Mouse (Mus musculus): ENCODE data around the gene Ptpn18. TPM values are rescaled to one million over a fixed set of nuclear protein-coding genes. Genes with fewer than 3 reads are reported as not detected.

Ptpn18 gene
- polyA plus RNA-seq, 1 experiment from 2014 or later, result 4.9 TPM

- Histone ChIP-seq H3K27me3 (replicated peaks; ENCODE audit: control insufficient read depth, insufficient read depth, low read length) (peaks cover 25% of the 10 kb centered on the region), H3K27ac (ENCODE audit: low read depth, low read length) (no peak overlapping the region), H3K4me2 (ENCODE audit: low read length) (no peak overlapping the region), H3K4me1 (ENCODE audit: control insufficient read depth, insufficient read depth, low read depth, low read length) (peaks cover 7% of the 10 kb centered on the region), H3K36me3 (ENCODE audit: control insufficient read depth, insufficient read depth, low read length) (no peaks in the 10 kb centered on the region), H3K4me3 (ENCODE audit: low read length) (no peak overlapping the region), H3K9me3 (ENCODE audit: control insufficient read depth, low read length) (no peaks in the 10 kb centered on the region), H3K9ac (ENCODE audit: low read depth, low read length) (no peak overlapping the region)
- no peak for ATAC-seq
- WGBS, result 29% methylated on average over 8 of the region's 8 CpGs
These were observed 1.1 kb upstream of the Ptpn18 start for GRCm38 (mm10) chr1:34458431-34458830.

- no peaks in the 10 kb centered on the region for H3K36me3 ChIP-seq (ENCODE audit: control insufficient read depth, insufficient read depth, low read length)
- WGBS, result under 1% methylated on average over 15 of the region's 15 CpGs
- H3K27me3 ChIP-seq (replicated peaks; ENCODE audit: control insufficient read depth, insufficient read depth, low read length), result peaks cover 25% of the 10 kb centered on the region
- no peaks in the 10 kb centered on the region for H3K9me3 ChIP-seq (ENCODE audit: control insufficient read depth, low read length)
- peak overlapping the region; percentile 67 for H3K4me3 ChIP-seq (ENCODE audit: low read length)
- no peak for ATAC-seq
- H3K9ac ChIP-seq (ENCODE audit: low read depth, low read length), result peak overlapping the region; percentile 66
- H3K4me2 ChIP-seq (ENCODE audit: low read length), result peak overlapping the region; percentile 99
- H3K4me1 ChIP-seq (ENCODE audit: control insufficient read depth, insufficient read depth, low read depth, low read length), result peaks cover 7% of the 10 kb centered on the region
- no peak overlapping the region for H3K27ac ChIP-seq (ENCODE audit: low read depth, low read length)
These were observed 489 bp downstream of the Ptpn18 start for GRCm38 (mm10) chr1:34460061-34460441.

- H3K4me2 ChIP-seq (ENCODE audit: low read length), result no peak overlapping the region
These were observed 3.2 kb downstream of the Ptpn18 start for GRCm38 (mm10) chr1:34462766-34463165.

DNA sequence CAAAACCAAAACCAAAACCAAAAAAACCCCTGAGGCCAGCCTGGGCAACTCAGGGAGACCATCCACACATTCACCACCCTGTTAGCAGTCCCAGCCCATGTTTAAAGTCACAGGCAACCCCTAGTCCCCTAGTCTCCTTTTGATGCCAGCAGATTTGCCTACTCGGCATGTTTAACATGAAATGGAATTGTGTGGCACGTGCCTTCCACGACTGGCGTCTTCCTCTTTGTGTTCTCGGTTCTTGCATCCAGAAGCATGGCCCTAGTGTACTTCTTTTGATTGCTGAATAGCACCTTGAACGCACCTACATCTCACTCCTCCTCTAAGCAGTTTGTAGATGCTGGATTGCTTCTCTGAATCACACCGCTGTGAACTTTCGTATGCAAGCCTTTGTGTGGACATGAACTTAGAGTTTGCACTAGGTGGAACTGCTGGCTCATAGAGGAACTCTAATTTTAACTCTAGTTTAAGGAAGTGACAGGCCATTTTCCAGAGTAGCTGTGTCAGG is 4.8 kb downstream of the Ptpn18 start:
- Histone ChIP-seq H3K27me3 (replicated peaks; ENCODE audit: control insufficient read depth, insufficient read depth, low read length) (peaks cover 8% of the 10 kb centered on the region), H3K36me3 (ENCODE audit: control insufficient read depth, insufficient read depth, low read length) (no peaks in the 10 kb centered on the region), H3K9ac (ENCODE audit: low read depth, low read length) (no peak overlapping the region), H3K4me3 (ENCODE audit: low read length) (no peak overlapping the region), H3K27ac (ENCODE audit: low read depth, low read length) (no peak overlapping the region), H3K4me2 (ENCODE audit: low read length) (no peak overlapping the region), H3K9me3 (ENCODE audit: control insufficient read depth, low read length) (no peaks in the 10 kb centered on the region), H3K4me1 (ENCODE audit: control insufficient read depth, insufficient read depth, low read depth, low read length) (peaks cover 5% of the 10 kb centered on the region)
- ATAC-seq, result no peak
- WGBS, result 84% methylated on average over 8 of the region's 8 CpGs

More at GRCm38 (mm10) chr1:34462766-34463165, 3.2 kb downstream of the Ptpn18 start:
- WGBS, result 24% methylated on average over 6 of the region's 7 CpGs
- Histone ChIP-seq H3K4me3 (ENCODE audit: low read length) (no peak overlapping the region), H3K9ac (ENCODE audit: low read depth, low read length) (no peak overlapping the region), H3K27ac (ENCODE audit: low read depth, low read length) (no peak overlapping the region), H3K4me1 (ENCODE audit: control insufficient read depth, insufficient read depth, low read depth, low read length) (peaks cover 7% of the 10 kb centered on the region), H3K9me3 (ENCODE audit: control insufficient read depth, low read length) (no peaks in the 10 kb centered on the region), H3K27me3 (replicated peaks; ENCODE audit: control insufficient read depth, insufficient read depth, low read length) (peaks cover 16% of the 10 kb centered on the region), H3K36me3 (ENCODE audit: control insufficient read depth, insufficient read depth, low read length) (no peaks in the 10 kb centered on the region)
- ATAC-seq, result no peak

GRCm38 (mm10) chr1:34465445-34465844 is 5.9 kb downstream of the Ptpn18 start:
- Histone ChIP-seq H3K4me3 (ENCODE audit: low read length) (no peak overlapping the region), H3K4me1 (ENCODE audit: control insufficient read depth, insufficient read depth, low read depth, low read length) (no peaks in the 10 kb centered on the region), H3K9me3 (ENCODE audit: control insufficient read depth, low read length) (no peaks in the 10 kb centered on the region), H3K36me3 (ENCODE audit: control insufficient read depth, insufficient read depth, low read length) (no peaks in the 10 kb centered on the region), H3K27me3 (replicated peaks; ENCODE audit: control insufficient read depth, insufficient read depth, low read length) (peaks cover 6% of the 10 kb centered on the region), H3K27ac (ENCODE audit: low read depth, low read length) (no peak overlapping the region), H3K4me2 (ENCODE audit: low read length) (no peak overlapping the region), H3K9ac (ENCODE audit: low read depth, low read length) (no peak overlapping the region)
- no peak for ATAC-seq
- 87% methylated on average over 6 of the region's 6 CpGs for WGBS

DNA sequence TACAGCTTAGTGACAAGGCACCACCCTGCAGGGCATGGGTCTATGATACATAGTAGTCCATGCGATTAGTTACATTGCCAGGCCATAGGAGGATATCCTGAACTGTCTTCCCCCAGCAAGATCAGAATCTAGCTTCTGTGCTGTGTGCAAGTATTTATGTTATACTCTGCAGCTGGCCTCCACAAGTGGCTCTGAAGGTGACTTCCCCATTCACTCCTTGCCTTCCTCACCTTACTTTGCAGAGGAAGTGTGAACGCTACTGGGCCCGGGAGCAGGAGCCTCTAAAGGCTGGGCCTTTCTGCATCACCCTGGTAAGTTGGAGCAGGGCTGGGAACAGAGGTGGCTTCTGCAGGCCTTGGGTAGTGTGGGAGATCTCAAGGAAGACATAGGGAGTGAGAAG is 8.5 kb downstream of the Ptpn18 start:
- Histone ChIP-seq H3K4me2 (ENCODE audit: low read length) (no peak overlapping the region), H3K4me3 (ENCODE audit: low read length) (no peak overlapping the region), H3K9me3 (ENCODE audit: control insufficient read depth, low read length) (no peaks in the 10 kb centered on the region), H3K27ac (ENCODE audit: low read depth, low read length) (no peak overlapping the region), H3K9ac (ENCODE audit: low read depth, low read length) (no peak overlapping the region), H3K27me3 (replicated peaks; ENCODE audit: control insufficient read depth, insufficient read depth, low read length) (peaks cover 8% of the 10 kb centered on the region), H3K4me1 (ENCODE audit: control insufficient read depth, insufficient read depth, low read depth, low read length) (peaks cover 4% of the 10 kb centered on the region), H3K36me3 (ENCODE audit: control insufficient read depth, insufficient read depth, low read length) (no peaks in the 10 kb centered on the region)
- WGBS, result 71% methylated on average over 3 of the region's 3 CpGs
- ATAC-seq, result no peak

- no peak overlapping the region for H3K9ac ChIP-seq (ENCODE audit: low read depth, low read length)
- no peaks in the 10 kb centered on the region for H3K36me3 ChIP-seq (ENCODE audit: control insufficient read depth, insufficient read depth, low read length)
- H3K27me3 ChIP-seq (replicated peaks; ENCODE audit: control insufficient read depth, insufficient read depth, low read length), result peaks cover 10% of the 10 kb centered on the region
- no peak overlapping the region for H3K4me3 ChIP-seq (ENCODE audit: low read length)
- no peak overlapping the region for H3K27ac ChIP-seq (ENCODE audit: low read depth, low read length)
- H3K9me3 ChIP-seq (ENCODE audit: control insufficient read depth, low read length), result no peaks in the 10 kb centered on the region
- no peak overlapping the region for H3K4me2 ChIP-seq (ENCODE audit: low read length)
- 69% methylated on average over 4 of the region's 4 CpGs for WGBS
- ATAC-seq, result no peak
- H3K4me1 ChIP-seq (ENCODE audit: control insufficient read depth, insufficient read depth, low read depth, low read length), result peaks cover 5% of the 10 kb centered on the region
These were observed 8.9 kb downstream of the Ptpn18 start for GRCm38 (mm10) chr1:34468500-34468899.

DNA sequence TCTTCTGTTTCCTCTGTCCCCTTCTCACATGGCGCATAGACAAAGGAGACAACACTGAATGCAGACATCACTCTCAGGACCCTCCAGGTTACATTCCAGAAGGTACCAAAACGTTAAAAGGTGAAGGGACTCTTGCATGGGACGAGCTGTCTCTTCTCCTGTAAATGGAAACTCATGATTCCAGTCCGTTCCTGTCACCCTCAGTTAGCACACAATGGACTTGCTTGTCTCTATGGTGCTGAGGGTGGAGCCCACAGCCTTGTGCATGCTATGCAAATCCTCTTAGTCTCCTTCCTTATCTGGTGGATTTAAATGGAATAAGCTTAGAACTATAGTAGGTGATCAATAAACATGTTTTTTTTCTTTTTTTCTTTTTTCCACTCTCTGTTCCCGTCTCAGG is 10.2 kb downstream of the Ptpn18 start:
- Histone ChIP-seq H3K4me2 (ENCODE audit: low read length) (no peak overlapping the region), H3K4me3 (ENCODE audit: low read length) (no peak overlapping the region), H3K4me1 (ENCODE audit: control insufficient read depth, insufficient read depth, low read depth, low read length) (peaks cover 5% of the 10 kb centered on the region), H3K36me3 (ENCODE audit: control insufficient read depth, insufficient read depth, low read length) (no peaks in the 10 kb centered on the region), H3K9me3 (ENCODE audit: control insufficient read depth, low read length) (no peaks in the 10 kb centered on the region), H3K27ac (ENCODE audit: low read depth, low read length) (no peak overlapping the region), H3K9ac (ENCODE audit: low read depth, low read length) (no peak overlapping the region), H3K27me3 (replicated peaks; ENCODE audit: control insufficient read depth, insufficient read depth, low read length) (peaks cover 10% of the 10 kb centered on the region)
- 69% methylated on average over 5 of the region's 5 CpGs for WGBS
- no peak for ATAC-seq

GRCm38 (mm10) chr1:34472427-34473300 is 13.1 kb downstream of the Ptpn18 start:
- H3K9me3 ChIP-seq (ENCODE audit: control insufficient read depth, low read length), result no peaks in the 10 kb centered on the region
- H3K9ac ChIP-seq (ENCODE audit: low read depth, low read length), result peak overlapping the region; percentile 64
- 1% methylated on average over 43 of the region's 43 CpGs for WGBS
- H3K4me1 ChIP-seq (ENCODE audit: control insufficient read depth, insufficient read depth, low read depth, low read length), result peaks cover 5% of the 10 kb centered on the region
- H3K4me2 ChIP-seq (ENCODE audit: low read length), result peak overlapping the region; percentile 99
- ATAC-seq, result peak; percentile 60
- no peaks in the 10 kb centered on the region for H3K36me3 ChIP-seq (ENCODE audit: control insufficient read depth, insufficient read depth, low read length)
- peak overlapping the region; percentile 56 for H3K4me3 ChIP-seq (ENCODE audit: low read length)
- H3K27me3 ChIP-seq (replicated peaks; ENCODE audit: control insufficient read depth, insufficient read depth, low read length), result peaks cover 10% of the 10 kb centered on the region
- no peak overlapping the region for H3K27ac ChIP-seq (ENCODE audit: low read depth, low read length)

All from hindbrain, embryonic 16.5 days (tissue).